Mouse (Mus musculus) myocyte (in vitro differentiated cells): ENCODE measurements at regions not wholly inside any gene's neighbourhood (a gene's known extent, or its start where the extent isn't known, plus 50 kb on each side); places are given as distances from the start of the nearest gene placed in this dataset.

Experiments used
- H3K27me3 ChIP-seq: one replicate; pipeline ENCODE4 v1.6.1; 2011; ENCODE audit not compliant: control insufficient read depth, insufficient read depth, insufficient read length
- H3K36me3 ChIP-seq: one replicate; pipeline ENCODE4 v1.6.1; 2011; ENCODE audit not compliant: control insufficient read depth, insufficient read depth
- H3K4me2 ChIP-seq: one replicate; pipeline ENCODE4 v1.6.1; 2011; ENCODE audit warnings: low read depth, control low read depth
- H3K4me3 ChIP-seq: one replicate; pipeline ENCODE4 v1.5.1; 2011; ENCODE audit warnings: mild to moderate bottlenecking, control low read depth, moderate library complexity
- H3K79me2 ChIP-seq: one replicate; pipeline ENCODE4 v1.6.1; 2011; ENCODE audit not compliant: control insufficient read depth, insufficient read depth
- H3ac ChIP-seq: one replicate; pipeline ENCODE4 v1.6.1; 2011; ENCODE audit not compliant: control insufficient read depth, insufficient read length
- CEBPB ChIP-seq: IDR thresholded peaks from 2 replicates; pipeline ENCODE4 v1.6.1; 2011; ENCODE audit warnings: mild to moderate bottlenecking, moderate library complexity; ENCODE audit not compliant: poor library complexity, insufficient read depth, severe bottlenecking
- E2F4 ChIP-seq: IDR thresholded peaks from one replicate; pipeline ENCODE4 v1.6.1; 2011; ENCODE audit warnings: mild to moderate bottlenecking, control low read depth, moderate library complexity; ENCODE audit not compliant: insufficient read depth
- MAX ChIP-seq: IDR thresholded peaks from one replicate; pipeline ENCODE4 v1.6.1; 2011; ENCODE audit warnings: low read depth, mild to moderate bottlenecking, control low read depth
- MYOD1 ChIP-seq, 3 experiments: IDR thresholded peaks; one replicate each; pipeline ENCODE4 v1.6.1; 2011; ENCODE audit warnings: control low read depth in 2 of 3, low read depth in 2 of 3, mild to moderate bottlenecking in 2 of 3, moderate library complexity in 1 of 3; ENCODE audit not compliant: insufficient read length in 2 of 3, control insufficient read depth in 1 of 3
- MYOG ChIP-seq, 3 experiments: IDR thresholded peaks; one replicate each; pipeline ENCODE4 v1.6.1; 2011; ENCODE audit warnings: control low read depth in 2 of 3, low read depth in 2 of 3, mild to moderate bottlenecking in 2 of 3; ENCODE audit not compliant: insufficient read length in 2 of 3, control insufficient read depth in 1 of 3, insufficient read depth in 1 of 3
- POLR2A ChIP-seq: IDR thresholded peaks from one replicate; pipeline ENCODE4 v1.6.1; 2011; ENCODE audit warnings: low read depth, mild to moderate bottlenecking, control low read depth, moderate library complexity; ENCODE audit not compliant: insufficient read length
- POLR2AphosphoS2 ChIP-seq: IDR thresholded peaks from one replicate; pipeline ENCODE4 v1.6.1; 2011; ENCODE audit warnings: low read depth, control low read depth; ENCODE audit not compliant: insufficient read length
- REST ChIP-seq: IDR thresholded peaks from one replicate; pipeline ENCODE4 v1.6.1; 2011; ENCODE audit warnings: mild to moderate bottlenecking, control low read depth, moderate library complexity; ENCODE audit not compliant: insufficient read depth, insufficient read length
- SRF ChIP-seq: IDR thresholded peaks from one replicate; pipeline ENCODE4 v1.6.1; 2011; ENCODE audit warnings: low read depth; ENCODE audit not compliant: control insufficient read depth, insufficient read length
- TCF12 ChIP-seq: IDR thresholded peaks from one replicate; pipeline ENCODE4 v1.6.1; 2011; ENCODE audit warnings: mild to moderate bottlenecking, control low read depth; ENCODE audit not compliant: poor library complexity, insufficient read depth, severe bottlenecking
- TCF3 ChIP-seq: IDR thresholded peaks from one replicate; pipeline ENCODE4 v1.6.1; 2011; ENCODE audit warnings: low read depth, control low read depth; ENCODE audit not compliant: insufficient read length
- USF1 ChIP-seq: IDR thresholded peaks from one replicate; pipeline ENCODE4 v1.6.1; 2011; ENCODE audit warnings: low read depth, mild to moderate bottlenecking, control low read depth, moderate library complexity

DNA sequence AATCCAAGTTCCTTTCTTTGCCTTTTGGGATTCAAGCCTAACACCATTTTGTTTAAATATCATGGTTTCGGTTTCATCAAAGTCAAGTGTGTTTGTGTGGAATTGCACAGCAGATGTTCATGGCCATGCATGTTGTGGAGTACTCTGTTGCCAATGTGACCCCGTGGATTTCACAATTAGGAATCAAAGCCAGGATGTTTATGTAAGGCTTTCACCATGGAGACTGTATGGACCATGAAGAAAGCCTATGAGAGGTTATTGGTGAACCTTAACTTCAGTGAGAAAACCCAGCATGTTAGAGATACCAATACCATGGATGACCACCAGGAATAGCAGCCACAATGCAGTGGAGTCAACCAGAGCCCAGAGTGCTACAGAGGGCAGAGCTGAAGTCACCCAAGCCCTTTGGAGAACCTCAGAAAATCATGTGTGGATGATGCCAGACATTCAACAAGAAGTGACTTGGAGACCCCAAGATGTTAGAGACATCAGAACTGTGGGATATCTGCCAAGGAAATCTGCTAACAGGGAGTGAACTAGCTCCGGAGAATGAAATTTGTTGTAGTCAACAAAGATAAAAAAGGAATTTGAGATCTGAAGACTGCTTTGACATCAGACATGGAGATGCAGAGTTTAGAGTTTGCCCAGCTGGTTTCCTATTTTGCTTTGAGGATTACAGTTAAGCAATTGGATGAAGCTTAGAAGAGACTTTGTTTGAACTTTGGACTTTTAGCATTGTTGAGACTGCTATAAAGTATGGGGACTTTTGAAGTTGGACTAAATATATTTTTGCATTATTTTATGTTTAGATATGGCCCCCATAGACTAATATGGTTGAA lies 615.3 kb downstream of the Tmem182 start:
- Histone ChIP-seq H3K4me2 (no peak overlapping the region), H3K79me2 (no peaks in the 10 kb centered on the region), H3K4me3 (no peak overlapping the region), H3ac (no peak overlapping the region), H3K36me3 (no peaks in the 10 kb centered on the region), H3K27me3 (no peaks in the 10 kb centered on the region)
- TF ChIP-seq USF1 (no peak), MYOD1 (IDR thresholded peaks at IDR 0.05; ENCODE audit: control insufficient read depth in 1 of 3, insufficient read length in 2 of 3, low read depth in 2 of 3) (no peak), TCF12 (no peak)

DNA sequence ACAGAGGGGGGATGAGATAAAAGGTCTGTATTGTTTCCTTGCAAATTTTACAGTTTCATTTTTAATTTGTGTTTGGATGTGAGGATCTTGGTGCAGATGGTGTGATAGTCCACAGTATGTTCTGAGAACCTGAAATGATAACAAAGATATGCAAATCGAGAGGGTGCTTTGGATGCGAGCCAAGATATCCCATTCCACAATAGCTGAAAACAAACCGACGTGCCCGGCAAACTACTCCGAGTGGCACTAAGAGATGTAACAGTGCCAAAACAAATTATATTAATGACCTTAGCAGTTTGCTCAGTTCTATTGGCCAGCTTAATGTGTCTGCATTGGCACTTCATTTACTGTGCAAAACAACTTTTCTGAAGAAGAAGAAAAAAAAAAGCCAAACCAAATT lies 622.5 kb downstream of the Tmem182 start:
- H3K4me3 ChIP-seq, result no peak overlapping the region
- no peaks in the 10 kb centered on the region for H3K27me3 ChIP-seq
- H3K79me2 ChIP-seq, result no peaks in the 10 kb centered on the region
- no peaks in the 10 kb centered on the region for H3K36me3 ChIP-seq
- H3ac ChIP-seq, result no peak overlapping the region
- no peak for TF ChIP-seq TCF3
- no peak for TF ChIP-seq USF1
- TF ChIP-seq MYOG (IDR thresholded peaks at IDR 0.05; ENCODE audit: control insufficient read depth in 1 of 3, insufficient read depth in 1 of 3, insufficient read length in 2 of 3, low read depth in 2 of 3), result no peak
- TF ChIP-seq MYOD1 (IDR thresholded peaks at IDR 0.05; ENCODE audit: control insufficient read depth in 1 of 3, insufficient read length in 2 of 3, low read depth in 2 of 3), result no peak
- TF ChIP-seq MAX, result no peak
- no peak for TF ChIP-seq CEBPB
- no peak for TF ChIP-seq REST
- TF ChIP-seq POLR2A, result no peak
- TF ChIP-seq E2F4, result no peak
- TF ChIP-seq POLR2AphosphoS2, result no peak
- TF ChIP-seq TCF12, result no peak
- TF ChIP-seq SRF, result no peak
- H3K4me2 ChIP-seq, result no peak overlapping the region

- TF ChIP-seq TCF12 (no peak), MYOG (IDR thresholded peaks at IDR 0.05; ENCODE audit: control insufficient read depth in 1 of 3, insufficient read depth in 1 of 3, insufficient read length in 2 of 3, low read depth in 2 of 3) (no peak), POLR2A (no peak)
- Histone ChIP-seq H3ac (no peak overlapping the region), H3K4me2 (no peak overlapping the region), H3K36me3 (no peaks in the 10 kb centered on the region), H3K79me2 (no peaks in the 10 kb centered on the region), H3K4me3 (no peak overlapping the region), H3K27me3 (no peaks in the 10 kb centered on the region)
These were observed 625.8 kb downstream of the Tmem182 start for GRCm38 (mm10) chr1:41431127-41431690.

DNA sequence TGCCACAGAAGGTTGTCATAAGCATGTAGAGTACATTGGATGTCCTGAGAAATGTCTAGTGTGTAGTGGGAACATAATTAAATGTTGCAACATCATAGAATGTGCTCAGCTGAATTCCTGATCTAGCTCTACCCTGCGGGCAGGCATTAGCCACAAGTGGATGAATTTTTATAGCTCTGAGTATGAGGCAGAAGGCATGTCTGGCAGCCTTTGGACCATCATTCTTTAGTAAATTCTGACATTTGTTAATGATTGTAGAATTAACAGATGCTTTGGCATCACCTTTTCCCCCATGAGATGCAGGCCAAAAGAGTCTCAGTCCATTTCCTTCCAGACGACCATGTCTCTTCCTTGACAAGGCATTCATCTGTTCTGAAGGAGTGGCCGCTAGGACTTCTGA lies 630.0 kb downstream of the Tmem182 start:
- Histone ChIP-seq H3K79me2 (no peaks in the 10 kb centered on the region), H3ac (no peak overlapping the region), H3K4me3 (no peak overlapping the region), H3K4me2 (no peak overlapping the region), H3K36me3 (no peaks in the 10 kb centered on the region), H3K27me3 (no peaks in the 10 kb centered on the region)
- TF ChIP-seq TCF3, result no peak

DNA sequence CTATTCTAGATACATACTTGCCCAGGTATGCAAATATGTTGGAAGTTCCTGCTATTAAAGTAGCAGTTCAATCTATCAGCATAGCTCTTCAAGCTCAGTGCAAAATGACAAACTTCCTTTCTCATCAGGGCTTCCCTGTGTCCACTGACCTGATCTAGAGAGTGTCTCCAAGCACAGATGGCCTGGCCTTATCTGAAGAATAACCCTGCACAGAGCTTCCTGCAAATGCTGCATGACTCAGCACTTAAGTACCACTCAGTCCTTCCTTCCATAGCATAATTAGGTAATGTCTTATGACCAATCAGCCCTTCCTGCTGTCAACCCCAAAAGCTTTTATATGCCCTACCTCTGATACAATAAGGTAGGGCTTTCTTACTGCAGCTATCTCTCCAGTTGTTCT lies 644.6 kb downstream of the Tmem182 start:
- Histone ChIP-seq H3K4me3 (no peak overlapping the region), H3K4me2 (no peak overlapping the region), H3K79me2 (no peaks in the 10 kb centered on the region), H3K36me3 (no peaks in the 10 kb centered on the region), H3K27me3 (no peaks in the 10 kb centered on the region), H3ac (no peak overlapping the region)
- TF ChIP-seq TCF3 (no peak), E2F4 (no peak), POLR2A (no peak), SRF (no peak), MYOG (IDR thresholded peaks at IDR 0.05; ENCODE audit: control insufficient read depth in 1 of 3, insufficient read depth in 1 of 3, insufficient read length in 2 of 3, low read depth in 2 of 3) (no peak), CEBPB (no peak), POLR2AphosphoS2 (no peak), USF1 (no peak), MYOD1 (IDR thresholded peaks at IDR 0.05; ENCODE audit: control insufficient read depth in 1 of 3, insufficient read length in 2 of 3, low read depth in 2 of 3) (no peak), REST (no peak), TCF12 (no peak), MAX (no peak)
